Mouse (Mus musculus) midbrain, postnatal 0 days (tissue): ENCODE data around the gene Cplx3. TPM values are rescaled to one million over a fixed set of nuclear protein-coding genes. Genes with fewer than 3 reads are reported as not detected.

ENCODE experiments used
- ATAC-seq: fragments of 200-750 bp; cut with Nextera tagmentation; 2 replicates; pipeline ENCODE4 v1.8.0; 2017; ENCODE audit warnings: moderate number of reproducible peaks, mild to moderate bottlenecking, moderate TSS enrichment, moderate library complexity; ENCODE audit not compliant: low FRiP score
- DNase-seq: peaks from one replicate; pipeline ENCODE4 v3.0.0-alpha.2; 2015; ENCODE audit warnings: low spot score
- H3K27ac ChIP-seq: fragments of 300-500 bp; sonication (generic); 2 replicates; pipeline ENCODE4 v1.5.1; 2014; ENCODE audit warnings: low read depth, mild to moderate bottlenecking, low read length, mixed read lengths
- H3K27me3 ChIP-seq: fragments of 300-500 bp; sonication (generic); 2 replicates; pipeline ENCODE4 v1.6.1; 2014; ENCODE audit warnings: low read length, control low read depth, mixed read lengths; ENCODE audit not compliant: insufficient read depth
- H3K36me3 ChIP-seq: fragments of 300-500 bp; sonication (generic); 2 replicates; pipeline ENCODE4 v1.6.1; 2014; ENCODE audit warnings: low read length, control low read depth, mixed read lengths; ENCODE audit not compliant: insufficient read depth
- H3K4me1 ChIP-seq: fragments of 300-500 bp; sonication (generic); 2 replicates; pipeline ENCODE4 v1.6.1; 2014; ENCODE audit warnings: mild to moderate bottlenecking, control low read depth, antibody characterized with exemption, low read length, mixed read lengths; ENCODE audit not compliant: insufficient read depth
- H3K4me2 ChIP-seq: fragments of 300-500 bp; sonication (generic); 2 replicates; pipeline ENCODE4 v1.6.1; 2014; ENCODE audit warnings: low read depth, mild to moderate bottlenecking, low read length, mixed read lengths; ENCODE audit not compliant: poor library complexity, severe bottlenecking
- H3K4me3 ChIP-seq: fragments of 300-500 bp; sonication (generic); 2 replicates; pipeline ENCODE4 v1.5.1; 2014; ENCODE audit warnings: low read depth, mild to moderate bottlenecking, low read length, moderate library complexity
- H3K9ac ChIP-seq: fragments of 300-500 bp; sonication (generic); replicated peaks from 2 replicates; pipeline ENCODE4 v1.6.1; 2014; ENCODE audit warnings: mild to moderate bottlenecking, low read length, moderate library complexity, mixed read lengths; ENCODE audit not compliant: poor library complexity, severe bottlenecking
- H3K9me3 ChIP-seq: fragments of 300-500 bp; sonication (generic); 2 replicates; pipeline ENCODE4 v1.6.1; 2016; ENCODE audit warnings: low read length, control low read depth
- CTCF ChIP-seq: IDR thresholded peaks from 2 replicates; pipeline ENCODE4 v1.5.1; 2016; ENCODE audit warnings: antibody characterized with exemption, mild to moderate bottlenecking
- WGBS: fragments of 180-500 bp; shearing (Covaris S2); extraction: QIAGEN DNeasy Blood & Tissue Kit; methylation state at CpG from one replicate; pipeline ENCODE4 v1.1.7; 2014; 5-methylcytosine and 5-hydroxymethylcytosine counted together
- polyA plus RNA-seq: library from polyadenylated mRNA; unstranded; fragments of >200 nt; fragmentation: Nextera tagmentation; extraction: Ambion mirVana; gene quantifications from 2 replicates; pipeline ENCODE4 v1.2.1, GENCODE M21; 2015
- total RNA-seq: library from RNA; depleted of rRNA; stranded (reverse); fragments of >200 nt; gene quantifications from 2 replicates; pipeline ENCODE4 v1.2.3, GENCODE M21; 2014

The Cplx3 gene
- total and polyA plus RNA-seq, 2 experiments from 2014 or later, result 1.9 TPM; not detected in 1

- no peak for TF ChIP-seq CTCF
- no peak overlapping the region for H3K9ac ChIP-seq
- H3K4me2 ChIP-seq, result no peak overlapping the region
- peaks cover 8% of the 10 kb centered on the region for H3K4me1 ChIP-seq
- WGBS, result 49% methylated on average over 3 of the region's 3 CpGs
- DNase-seq (peak; percentile 56), ATAC-seq (no peak; the same call in 1 of the 2 replicates)
- H3K27me3 ChIP-seq, result no peaks in the 10 kb centered on the region
- H3K36me3 ChIP-seq, result no peaks in the 10 kb centered on the region
- no peak overlapping the region for H3K27ac ChIP-seq
- H3K9me3 ChIP-seq, result no peaks in the 10 kb centered on the region
- no peak overlapping the region for H3K4me3 ChIP-seq
Observed at GRCm38 (mm10) chr9:57610359-57610826, 4.3 kb upstream of the Cplx3 start.

GRCm38 (mm10) chr9:57609803-57610202 is 3.7 kb upstream of the Cplx3 start:
- no peaks in the 10 kb centered on the region for H3K36me3 ChIP-seq
- DNase-seq, result no peak
- no peak overlapping the region for H3K4me3 ChIP-seq
- no peak overlapping the region for H3K4me2 ChIP-seq
- no peak overlapping the region for H3K9ac ChIP-seq
- no peak overlapping the region for H3K27ac ChIP-seq
- no peak for TF ChIP-seq CTCF
- no peak for ATAC-seq
- no peaks in the 10 kb centered on the region for H3K9me3 ChIP-seq
- H3K4me1 ChIP-seq, result peaks cover 8% of the 10 kb centered on the region
- WGBS, result 62% methylated on average over 3 of the region's 3 CpGs
- H3K27me3 ChIP-seq, result no peaks in the 10 kb centered on the region

GRCm38 (mm10) chr9:57605503-57605902 is 578 bp downstream of the Cplx3 start:
- no peak overlapping the region for H3K27ac ChIP-seq
- TF ChIP-seq CTCF, result no peak
- H3K4me1 ChIP-seq, result peaks cover 8% of the 10 kb centered on the region
- 4% methylated on average over 9 of the region's 9 CpGs for WGBS
- H3K36me3 ChIP-seq, result no peaks in the 10 kb centered on the region
- peak overlapping the region; percentile 65 for H3K4me2 ChIP-seq
- DNase-seq (no peak), ATAC-seq (no peak; the same call in 1 of the 2 replicates)
- no peaks in the 10 kb centered on the region for H3K27me3 ChIP-seq
- no peak overlapping the region for H3K9ac ChIP-seq
- peak overlapping the region; percentile 21; the same call in 1 of the 2 replicates for H3K4me3 ChIP-seq
- no peaks in the 10 kb centered on the region for H3K9me3 ChIP-seq

GRCm38 (mm10) chr9:57604875-57605274 is 1.2 kb downstream of the Cplx3 start:
- DNase-seq (no peak), ATAC-seq (no peak)
- Histone ChIP-seq H3K9me3 (no peaks in the 10 kb centered on the region), H3K9ac (no peak overlapping the region), H3K27me3 (no peaks in the 10 kb centered on the region), H3K4me1 (peaks cover 8% of the 10 kb centered on the region), H3K4me3 (no peak overlapping the region), H3K27ac (no peak overlapping the region), H3K36me3 (no peaks in the 10 kb centered on the region), H3K4me2 (no peak overlapping the region)
- WGBS, result 68% methylated on average over 4 of the region's 4 CpGs
- no peak for TF ChIP-seq CTCF

GRCm38 (mm10) chr9:57602098-57602497 is 4.0 kb downstream of the Cplx3 start:
- WGBS, result 65% methylated on average over 8 of the region's 8 CpGs
- H3K4me1 ChIP-seq, result peaks cover 8% of the 10 kb centered on the region
- ATAC-seq (no peak), DNase-seq (no peak)
- H3K27me3 ChIP-seq, result no peaks in the 10 kb centered on the region
- H3K4me2 ChIP-seq, result no peak overlapping the region
- H3K4me3 ChIP-seq, result no peak overlapping the region
- H3K9ac ChIP-seq, result no peak overlapping the region
- no peaks in the 10 kb centered on the region for H3K36me3 ChIP-seq
- no peak for TF ChIP-seq CTCF
- H3K27ac ChIP-seq, result no peak overlapping the region
- no peaks in the 10 kb centered on the region for H3K9me3 ChIP-seq

GRCm38 (mm10) chr9:57601353-57601706 is 4.8 kb downstream of the Cplx3 start:
- no peaks in the 10 kb centered on the region for H3K9me3 ChIP-seq
- H3K27ac ChIP-seq, result no peak overlapping the region
- 68% methylated on average over 2 of the region's 2 CpGs for WGBS
- peaks cover 7% of the 10 kb centered on the region for H3K4me1 ChIP-seq
- ATAC-seq (no peak), DNase-seq (peak; percentile 79)
- H3K4me3 ChIP-seq, result no peak overlapping the region
- TF ChIP-seq CTCF, result no peak
- H3K36me3 ChIP-seq, result no peaks in the 10 kb centered on the region
- H3K27me3 ChIP-seq, result no peaks in the 10 kb centered on the region
- H3K9ac ChIP-seq, result no peak overlapping the region
- no peak overlapping the region for H3K4me2 ChIP-seq
